Mouse (Mus musculus): ENCODE measurements at regions not wholly inside any gene's neighbourhood (a gene's known extent, or its start where the extent isn't known, plus 50 kb on each side); places are given as distances from the start of the nearest gene placed in this dataset.
"Not testable (repeated sequence)": the region's sequence is repeated elsewhere in the genome, so short reads cannot be mapped to it uniquely, and the experiment has no call there.

GRCm38 (mm10) chr15:62255571-62255970 lies 1332.8 kb upstream of the A1bg start:
- 95% methylated on average over 5 of the region's 5 CpGs for WGBS
- TF ChIP-seq CTCF (IDR thresholded peaks at IDR 0.05; ENCODE audit: low read depth), result no peak
- no peaks in the 10 kb centered on the region for H3K36me3 ChIP-seq (ENCODE audit: insufficient read depth)
- no peak for DNase-seq
- no peaks in the 10 kb centered on the region for H3K4me1 ChIP-seq (ENCODE audit: insufficient read depth)
- H3K9me3 ChIP-seq (ENCODE audit: low read length), result no peaks in the 10 kb centered on the region
- H3K27me3 ChIP-seq (ENCODE audit: insufficient read depth, low read length), result no peaks in the 10 kb centered on the region
- no peak overlapping the region for H3K4me2 ChIP-seq (ENCODE audit: low read depth)
- H3K4me3 ChIP-seq (ENCODE audit: low read depth, low read length), result no peak overlapping the region
- no peak for ATAC-seq
- H3K27ac ChIP-seq (ENCODE audit: low read depth, low read length), result no peak overlapping the region
- H3K9ac ChIP-seq, result no peak overlapping the region

- 89% methylated on average over 4 of the region's 4 CpGs for WGBS
- TF ChIP-seq CTCF (IDR thresholded peaks at IDR 0.05; ENCODE audit: low read depth), result no peak
- no peaks in the 10 kb centered on the region for H3K4me1 ChIP-seq (ENCODE audit: insufficient read depth)
- H3K27me3 ChIP-seq (ENCODE audit: insufficient read depth, low read length), result no peaks in the 10 kb centered on the region
- H3K9ac ChIP-seq, result no peak overlapping the region
- H3K4me2 ChIP-seq (ENCODE audit: low read depth), result no peak overlapping the region
- H3K27ac ChIP-seq (ENCODE audit: low read depth, low read length), result no peak overlapping the region
- no peak for DNase-seq
- H3K9me3 ChIP-seq (ENCODE audit: low read length), result no peaks in the 10 kb centered on the region
- ATAC-seq, result no peak
- H3K4me3 ChIP-seq (ENCODE audit: low read depth, low read length), result no peak overlapping the region
- no peaks in the 10 kb centered on the region for H3K36me3 ChIP-seq (ENCODE audit: insufficient read depth)
Observed at GRCm38 (mm10) chr15:62253724-62254123, 1330.9 kb upstream of the A1bg start.

- H3K4me2 ChIP-seq (ENCODE audit: low read depth); H3K9ac ChIP-seq; H3K27me3 ChIP-seq (ENCODE audit: insufficient read depth, low read length); H3K9me3 ChIP-seq (ENCODE audit: low read length); ATAC-seq; H3K36me3 ChIP-seq (ENCODE audit: insufficient read depth); H3K4me3 ChIP-seq (ENCODE audit: low read depth, low read length); H3K27ac ChIP-seq (ENCODE audit: low read depth, low read length); DNase-seq; H3K4me1 ChIP-seq (ENCODE audit: insufficient read depth): not testable (repeated sequence)
- WGBS, result 83% methylated on average over 2 of the region's 2 CpGs
Observed at GRCm38 (mm10) chr15:62252078-62252833, 1329.4 kb upstream of the A1bg start.

GRCm38 (mm10) chr15:62249436-62249835 lies 1326.6 kb upstream of the A1bg start:
- H3K36me3 ChIP-seq (ENCODE audit: insufficient read depth), result no peaks in the 10 kb centered on the region
- ATAC-seq (no peak), DNase-seq (peak; percentile 24)
- H3K4me3 ChIP-seq (ENCODE audit: low read depth, low read length), result no peak overlapping the region
- no peak overlapping the region for H3K27ac ChIP-seq (ENCODE audit: low read depth, low read length)
- no peak for TF ChIP-seq CTCF (IDR thresholded peaks at IDR 0.05; ENCODE audit: low read depth)
- no peak overlapping the region for H3K9ac ChIP-seq
- 26% methylated on average over 4 of the region's 4 CpGs for WGBS
- no peak overlapping the region for H3K4me2 ChIP-seq (ENCODE audit: low read depth)
- H3K4me1 ChIP-seq (ENCODE audit: insufficient read depth), result no peaks in the 10 kb centered on the region
- no peaks in the 10 kb centered on the region for H3K9me3 ChIP-seq (ENCODE audit: low read length)
- H3K27me3 ChIP-seq (ENCODE audit: insufficient read depth, low read length), result no peaks in the 10 kb centered on the region

GRCm38 (mm10) chr15:62246561-62247079 lies 1323.8 kb upstream of the A1bg start:
- Histone ChIP-seq H3K36me3 (ENCODE audit: insufficient read depth) (no peaks in the 10 kb centered on the region), H3K9ac (no peak overlapping the region), H3K27me3 (ENCODE audit: insufficient read depth, low read length) (no peaks in the 10 kb centered on the region), H3K4me3 (ENCODE audit: low read depth, low read length) (no peak overlapping the region), H3K4me2 (ENCODE audit: low read depth) (no peak overlapping the region), H3K4me1 (ENCODE audit: insufficient read depth) (no peaks in the 10 kb centered on the region), H3K27ac (ENCODE audit: low read depth, low read length) (no peak overlapping the region), H3K9me3 (ENCODE audit: low read length) (no peaks in the 10 kb centered on the region)
- TF ChIP-seq CTCF (IDR thresholded peaks at IDR 0.05; ENCODE audit: low read depth), result no peak
- 93% methylated on average over 4 of the region's 4 CpGs for WGBS
- no peak for DNase-seq
- no peak for ATAC-seq

- Histone ChIP-seq H3K4me2 (ENCODE audit: low read depth) (no peak overlapping the region), H3K9ac (no peak overlapping the region), H3K36me3 (ENCODE audit: insufficient read depth) (no peaks in the 10 kb centered on the region), H3K27ac (ENCODE audit: low read depth, low read length) (no peak overlapping the region), H3K4me3 (ENCODE audit: low read depth, low read length) (no peak overlapping the region), H3K4me1 (ENCODE audit: insufficient read depth) (no peaks in the 10 kb centered on the region), H3K27me3 (ENCODE audit: insufficient read depth, low read length) (no peaks in the 10 kb centered on the region), H3K9me3 (ENCODE audit: low read length) (no peaks in the 10 kb centered on the region)
- ATAC-seq (no peak), DNase-seq (no peak)
- 88% methylated on average over 1 of the region's 1 CpGs for WGBS
- no peak for TF ChIP-seq CTCF (IDR thresholded peaks at IDR 0.05; ENCODE audit: low read depth)
Observed at GRCm38 (mm10) chr15:62245237-62245636, 1322.4 kb upstream of the A1bg start.

- Histone ChIP-seq H3K4me3 (ENCODE audit: low read depth, low read length) (no peak overlapping the region), H3K4me1 (ENCODE audit: insufficient read depth) (no peaks in the 10 kb centered on the region), H3K27ac (ENCODE audit: low read depth, low read length) (no peak overlapping the region), H3K9ac (no peak overlapping the region), H3K27me3 (ENCODE audit: insufficient read depth, low read length) (no peaks in the 10 kb centered on the region), H3K9me3 (ENCODE audit: low read length) (no peaks in the 10 kb centered on the region), H3K4me2 (ENCODE audit: low read depth) (no peak overlapping the region), H3K36me3 (ENCODE audit: insufficient read depth) (no peaks in the 10 kb centered on the region)
- no peak for TF ChIP-seq CTCF (IDR thresholded peaks at IDR 0.05; ENCODE audit: low read depth)
- WGBS, result 92% methylated on average over 3 of the region's 3 CpGs
- DNase-seq (no peak), ATAC-seq (no peak)
Observed at GRCm38 (mm10) chr15:62244819-62245218, 1322.0 kb upstream of the A1bg start.
